Mouse (Mus musculus): ENCODE results near the gene Kbtbd13.

The Kbtbd13 gene

DNA sequence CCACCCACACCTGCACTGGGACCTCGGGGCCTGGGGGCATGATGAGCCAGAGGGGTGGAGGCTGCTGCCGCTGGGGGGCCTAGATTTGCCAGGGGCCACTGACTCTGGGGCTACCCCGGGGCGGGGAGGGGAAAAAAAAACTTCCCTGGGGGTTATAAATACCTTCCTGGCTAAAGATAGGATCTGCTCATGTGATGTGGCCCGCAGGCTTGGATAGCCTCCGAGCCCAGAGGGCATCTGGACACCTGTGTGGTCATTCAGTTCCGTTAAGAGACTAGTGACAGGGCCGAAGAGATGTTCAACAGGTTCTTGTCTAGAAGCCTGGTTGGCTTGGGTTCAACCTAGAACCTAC lies at the start of gene Kbtbd13:
Kbtbd13 (minus strand) TSS at position 40 of the 352 bp plus-strand sequence.
- DNase-seq (ENCODE audit: low spot score in 2 of 2), result no peak

DNA sequence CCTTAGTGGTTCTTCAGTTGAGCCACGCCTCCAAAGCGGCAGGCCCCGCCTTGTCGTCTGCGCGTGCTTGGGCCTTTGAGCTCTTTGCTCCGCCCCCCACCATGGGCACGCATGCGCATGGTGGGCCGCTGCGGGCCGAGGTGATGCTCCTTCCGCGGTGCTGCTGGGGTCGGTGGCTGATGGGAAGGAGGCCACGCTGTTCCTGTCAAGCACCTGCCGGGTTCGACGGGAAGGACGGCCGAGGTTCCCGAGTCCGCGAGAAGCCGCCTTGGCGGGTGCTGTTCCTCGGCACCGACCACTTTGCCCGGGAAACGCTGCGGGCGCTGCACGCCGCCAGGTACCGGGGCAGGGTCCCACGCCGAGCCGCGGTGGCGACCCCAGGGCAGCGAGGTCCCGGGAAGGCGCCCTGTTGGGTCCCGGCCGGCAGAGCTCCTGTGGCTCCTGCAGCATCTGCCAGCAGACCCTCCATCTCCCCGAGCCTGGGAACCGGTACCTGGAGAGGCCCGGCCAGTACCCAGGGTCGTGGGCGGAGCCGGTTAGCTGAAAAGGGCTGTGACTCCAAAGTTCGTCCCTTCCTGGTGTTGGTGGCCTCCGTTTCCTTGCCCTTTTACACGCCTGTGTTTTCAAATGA lies 44.3 kb upstream of the Kbtbd13 start, which contains the start of gene Mtfmt:
Mtfmt (plus strand) TSS at position 112 of the 631 bp plus-strand sequence.
- DNase-seq (ENCODE audit: low spot score in 2 of 2), result peak; percentile 93 to 98

DNA sequence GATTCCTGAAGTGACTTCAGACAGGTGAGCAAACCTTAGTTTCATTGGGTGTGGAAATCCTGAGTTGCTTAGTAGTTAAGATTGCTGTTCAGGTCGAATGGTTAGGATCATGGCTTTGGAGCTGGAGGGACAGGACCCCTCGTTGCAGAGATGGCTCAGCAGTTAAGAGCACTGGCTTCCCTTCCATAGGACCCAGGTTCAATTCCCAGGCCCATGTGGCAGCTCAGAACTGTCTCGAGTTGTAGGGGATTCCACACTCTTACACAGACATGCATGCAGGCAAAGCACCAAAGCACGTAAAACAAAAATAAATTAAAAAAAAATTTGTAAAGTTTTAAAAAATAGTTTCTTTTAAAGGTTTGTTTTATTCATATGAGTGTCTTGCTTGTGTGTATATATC lies 43.8 kb upstream of the Kbtbd13 start:
- no peak for DNase-seq (ENCODE audit: low spot score in 2 of 2)

DNA sequence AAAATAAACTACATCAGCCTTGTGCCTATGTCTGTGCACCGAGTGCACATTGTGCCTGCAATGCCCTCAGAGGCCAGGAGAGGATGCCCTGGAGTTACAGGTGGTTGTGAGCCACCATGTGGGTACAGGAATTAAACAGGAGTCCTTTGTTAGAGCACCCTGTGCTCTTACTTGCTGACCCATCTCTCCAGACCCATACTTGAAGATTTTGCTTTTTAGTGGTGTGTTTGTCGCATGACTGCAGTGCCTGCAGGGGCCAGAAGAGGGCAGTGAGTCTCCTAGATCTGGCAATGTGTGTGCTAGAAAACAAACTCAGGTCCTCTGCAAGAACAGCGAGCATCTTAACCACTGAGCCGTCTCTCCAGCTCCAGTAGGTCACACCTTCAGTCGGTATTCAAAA lies 42.7 kb upstream of the Kbtbd13 start:
- peak; percentile 33 to 73 for DNase-seq (ENCODE audit: low spot score in 2 of 2)

DNA sequence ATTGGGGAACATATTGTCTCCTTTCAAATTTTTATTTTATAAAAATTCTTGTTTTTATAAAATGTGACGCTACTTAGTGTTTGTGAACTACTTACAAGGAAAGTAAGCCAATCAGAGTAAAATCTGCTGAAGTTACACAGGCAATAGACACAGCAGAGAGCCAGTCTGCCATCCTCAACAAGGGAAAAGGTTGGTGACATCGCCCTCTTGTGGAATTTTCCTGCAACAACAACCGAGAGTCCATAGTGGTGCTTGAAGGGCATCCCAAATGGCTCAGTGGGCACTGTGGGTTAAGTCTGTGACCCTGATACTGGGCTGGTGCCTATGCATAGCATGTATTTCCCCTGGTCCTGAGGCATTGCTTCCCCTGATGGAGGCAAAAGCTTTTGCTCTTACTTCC lies 40.8 kb upstream of the Kbtbd13 start:
- peak; percentile 71 to 85 for DNase-seq (ENCODE audit: low spot score in 2 of 2)

- no peak for DNase-seq (ENCODE audit: low spot score in 2 of 2)
These were observed 39.5 kb upstream of the Kbtbd13 start for GRCm38 (mm10) chr9:65430921-65431320.

DNA sequence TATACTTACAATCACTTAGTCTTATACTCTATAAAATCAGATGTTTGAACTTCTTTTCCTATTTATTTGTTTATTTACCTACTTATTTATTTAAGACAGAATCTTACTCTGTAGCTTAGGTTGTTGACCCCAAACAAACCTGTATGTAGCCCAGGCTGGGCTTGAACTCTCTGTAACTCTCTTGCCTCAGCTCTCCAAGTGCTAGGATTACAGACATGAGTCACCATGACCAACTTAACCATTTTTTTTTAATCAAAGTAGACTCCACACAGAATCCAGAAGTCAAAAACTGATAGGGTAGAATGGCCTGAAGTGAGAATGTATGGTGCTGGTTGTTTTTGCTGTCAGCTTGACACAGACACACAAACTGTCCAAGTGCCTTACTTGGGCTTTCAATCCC lies 38.9 kb upstream of the Kbtbd13 start:
- DNase-seq (ENCODE audit: low spot score in 2 of 2), result no peak

GRCm38 (mm10) chr9:65428003-65428402 lies 36.6 kb upstream of the Kbtbd13 start:
- DNase-seq (ENCODE audit: low spot score in 2 of 2), result no peak

DNA sequence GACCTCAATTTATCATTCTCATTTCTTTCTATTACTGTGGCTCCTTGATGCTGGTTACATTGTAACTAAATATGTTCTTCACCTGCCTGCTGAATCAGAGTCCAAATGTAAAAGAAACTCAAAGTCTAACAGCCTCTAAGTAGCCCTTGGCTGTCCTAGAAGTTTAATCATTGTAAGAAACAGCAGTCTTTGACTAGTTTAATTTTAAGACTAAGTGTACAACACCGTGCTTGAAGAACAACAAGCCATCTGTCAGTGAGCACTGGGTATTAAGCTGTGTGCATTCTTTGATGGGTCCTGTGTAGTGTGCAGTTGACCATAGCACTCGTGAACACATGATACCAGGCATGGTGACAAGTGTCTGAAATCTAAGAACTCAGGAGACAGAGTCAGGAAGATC lies 36.1 kb upstream of the Kbtbd13 start:
- no peak for DNase-seq (ENCODE audit: low spot score in 2 of 2)

DNA sequence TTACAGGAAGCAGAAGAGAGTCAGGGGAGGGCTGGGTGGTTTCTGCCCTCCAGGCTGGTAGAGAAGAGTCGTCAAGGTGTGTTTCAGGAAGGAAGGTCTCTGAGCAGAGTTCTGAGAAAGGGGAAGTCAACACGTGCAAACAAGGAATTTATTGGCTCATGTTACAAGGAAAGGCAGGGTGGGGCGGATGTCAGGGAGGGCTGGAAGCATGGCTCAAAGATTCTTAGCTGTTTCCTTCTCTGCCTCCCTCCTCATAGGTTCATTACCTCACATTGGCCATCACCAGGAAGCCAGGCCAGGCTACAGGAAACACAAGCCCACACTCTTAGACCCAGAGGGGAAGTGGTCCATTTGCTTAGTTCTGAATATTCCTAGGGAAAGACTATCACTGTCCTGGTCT lies 32.9 kb upstream of the Kbtbd13 start:
- DNase-seq (ENCODE audit: low spot score in 2 of 2), result no peak

- DNase-seq (ENCODE audit: low spot score in 2 of 2), result no peak
These were observed 31.5 kb upstream of the Kbtbd13 start, which contains the start of gene Slc51b for GRCm38 (mm10) chr9:65422760-65423501. Gene Slc51b, minus strand, starts transcription at chr9:65422955.

GRCm38 (mm10) chr9:65419633-65420032 lies 28.2 kb upstream of the Kbtbd13 start:
- no peak for DNase-seq (ENCODE audit: low spot score in 2 of 2)

GRCm38 (mm10) chr9:65417738-65418137 lies 26.3 kb upstream of the Kbtbd13 start:
- DNase-seq (ENCODE audit: low spot score in 2 of 2), result no peak

DNA sequence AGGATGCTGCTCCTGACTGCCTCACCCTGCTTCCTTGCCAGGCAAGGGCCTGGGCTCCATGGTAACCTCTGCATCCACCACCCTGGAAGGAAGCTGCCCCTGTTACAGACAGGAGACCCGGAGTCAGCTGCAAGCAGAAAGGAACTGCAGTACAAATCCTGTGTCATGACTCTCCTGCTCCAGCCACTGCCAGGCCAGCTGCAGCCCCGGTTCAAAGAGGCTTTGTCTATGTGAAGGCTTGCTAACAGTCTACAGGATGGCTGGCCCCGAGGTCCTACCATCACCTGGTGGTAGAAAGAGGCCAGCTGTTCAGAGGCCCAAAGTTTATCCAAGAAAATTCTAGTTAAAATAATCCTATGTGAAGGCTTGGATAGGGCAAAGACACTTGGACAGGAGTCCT lies 19.9 kb upstream of the Kbtbd13 start:
- no peak for DNase-seq (ENCODE audit: low spot score in 2 of 2)

- no peak for DNase-seq (ENCODE audit: low spot score in 2 of 2)
These were observed 18.9 kb upstream of the Kbtbd13 start for GRCm38 (mm10) chr9:65410378-65410777.

DNA sequence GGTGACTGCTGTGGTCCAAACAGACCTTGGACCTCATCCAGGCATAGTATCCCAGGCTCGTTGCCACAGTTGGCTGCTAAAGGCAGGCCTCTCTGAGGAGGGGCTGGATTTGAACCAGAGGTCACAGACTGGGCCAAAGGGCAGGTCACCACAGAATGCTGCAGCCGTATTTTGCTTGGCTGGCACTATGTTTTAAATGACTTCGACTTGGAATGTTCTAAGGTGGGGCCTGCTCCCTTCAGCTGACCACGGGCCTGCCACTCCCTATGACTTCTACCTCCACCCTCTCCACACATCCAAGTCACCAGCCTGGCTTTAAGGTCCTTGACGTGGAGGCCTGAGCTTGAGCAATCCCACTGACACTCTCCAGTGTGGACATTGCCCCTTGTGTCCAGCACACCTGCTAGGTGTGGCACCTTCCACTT lies 17.4 kb upstream of the Kbtbd13 start:
- DNase-seq (ENCODE audit: low spot score in 2 of 2), result no peak

GRCm38 (mm10) chr9:65407861-65408260 lies 16.4 kb upstream of the Kbtbd13 start:
- DNase-seq (ENCODE audit: low spot score in 2 of 2), result no peak

GRCm38 (mm10) chr9:65407327-65407726 lies 15.9 kb upstream of the Kbtbd13 start:
- no peak for DNase-seq (ENCODE audit: low spot score in 2 of 2)

- DNase-seq (ENCODE audit: low spot score in 2 of 2), result no peak
These were observed 13.7 kb upstream of the Kbtbd13 start for GRCm38 (mm10) chr9:65405184-65405449.

GRCm38 (mm10) chr9:65404331-65405183 lies 13.1 kb upstream of the Kbtbd13 start:
- no peak for DNase-seq (ENCODE audit: low spot score in 2 of 2)

- DNase-seq (ENCODE audit: low spot score in 2 of 2), result no peak
These were observed 8.5 kb upstream of the Kbtbd13 start for GRCm38 (mm10) chr9:65399934-65400333.

DNA sequence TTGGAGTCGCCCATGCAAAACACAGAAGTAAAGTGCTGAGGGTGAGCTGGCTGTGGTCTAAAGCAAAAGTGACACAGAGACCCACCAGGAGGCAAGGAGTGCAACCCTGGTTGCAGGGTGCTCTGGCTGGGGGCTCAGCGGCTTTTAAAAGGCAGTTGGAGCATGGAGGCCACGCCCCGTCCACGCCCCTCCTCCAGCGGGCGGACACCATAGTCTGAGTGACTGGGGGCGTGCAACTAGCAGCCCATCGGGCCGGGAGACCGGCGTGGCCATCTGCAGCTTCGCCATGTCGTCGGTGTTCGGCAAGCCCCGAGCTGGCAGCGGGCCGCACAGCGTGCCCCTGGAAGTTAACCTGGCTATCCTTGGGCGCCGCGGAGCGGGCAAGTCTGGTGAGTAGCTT lies 6.8 kb upstream of the Kbtbd13 start, which contains the start of gene Rasl12:
Rasl12 (plus strand) TSS at position 228 of the 400 bp plus-strand sequence.
- peak in 1 of 2 experiments; percentile 41 for DNase-seq (ENCODE audit: low spot score in 2 of 2)

DNA sequence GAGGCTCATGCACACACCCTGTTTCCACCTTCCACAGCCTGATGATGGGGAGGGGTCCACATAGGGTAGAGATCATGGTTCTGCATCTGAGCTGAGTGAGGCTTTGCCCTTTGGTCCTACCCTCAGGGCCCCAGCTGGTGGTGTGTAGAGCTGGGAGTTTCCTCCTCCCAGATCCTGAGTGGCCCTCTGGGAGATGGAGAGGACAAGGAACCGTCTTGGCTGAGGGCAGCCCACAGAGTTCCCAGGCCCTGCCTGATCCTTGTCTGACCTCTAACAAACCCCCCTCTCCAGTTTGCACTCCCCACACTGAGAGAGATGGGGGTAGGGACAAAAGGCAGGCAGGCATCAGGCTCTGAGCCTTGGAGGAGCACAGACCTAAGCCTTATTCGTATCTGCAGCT lies 2.9 kb upstream of the Kbtbd13 start:
- no peak for DNase-seq (ENCODE audit: low spot score in 2 of 2)
